Mouse (Mus musculus) liver, embryonic 11.5 days (tissue): ENCODE data around the gene Cebpa. TPM values are rescaled to one million over a fixed set of nuclear protein-coding genes. Genes with fewer than 3 reads are reported as not detected.

Experiments used
- ATAC-seq: fragments of 200-750 bp; cut with Nextera tagmentation; replicated peaks from 2 replicates; pipeline ENCODE4 v1.8.0; 2017; ENCODE audit warnings: moderate number of reproducible peaks, mild to moderate bottlenecking, moderate TSS enrichment, moderate library complexity; ENCODE audit not compliant: low FRiP score
- DNase-seq: peaks from one replicate; pipeline ENCODE4 v3.0.0-alpha.2; 2017; ENCODE audit warnings: low spot score
- H3K27ac ChIP-seq: fragments of 300-500 bp; sonication (generic); 2 replicates; pipeline ENCODE4 v1.5.1; 2014; ENCODE audit warnings: mild to moderate bottlenecking, low read depth, low read length, control low read depth
- H3K27me3 ChIP-seq: fragments of 300-500 bp; sonication (generic); replicated peaks from 2 replicates; pipeline ENCODE4 v1.6.1; 2014; ENCODE audit warnings: low read length, mixed read lengths; ENCODE audit not compliant: control insufficient read depth, insufficient read depth
- H3K36me3 ChIP-seq: fragments of 300-500 bp; sonication (generic); 2 replicates; pipeline ENCODE4 v1.6.1; 2014; ENCODE audit warnings: mild to moderate bottlenecking, low read length, moderate library complexity, mixed read lengths; ENCODE audit not compliant: control insufficient read depth, insufficient read depth
- H3K4me1 ChIP-seq: fragments of 300-500 bp; sonication (generic); replicated peaks from 2 replicates; pipeline ENCODE4 v1.6.1; 2014; ENCODE audit warnings: low read length, mixed read lengths; ENCODE audit not compliant: control insufficient read depth, insufficient read depth
- H3K4me2 ChIP-seq: fragments of 300-500 bp; sonication (generic); 2 replicates; pipeline ENCODE4 v1.6.1; 2014; ENCODE audit warnings: mild to moderate bottlenecking, control low read depth, moderate library complexity
- H3K4me3 ChIP-seq: fragments of 300-500 bp; sonication (generic); 2 replicates; pipeline ENCODE4 v1.5.1; 2014; ENCODE audit warnings: low read depth, low read length, control low read depth
- H3K9ac ChIP-seq: fragments of 300-500 bp; sonication (generic); 2 replicates; pipeline ENCODE4 v1.6.1; 2014; ENCODE audit warnings: low read depth, low read length, control low read depth
- H3K9me3 ChIP-seq: fragments of 300-500 bp; sonication (generic); 2 replicates; pipeline ENCODE4 v1.6.1; 2016; ENCODE audit warnings: low read length, inconsistent platforms, mixed read lengths; ENCODE audit not compliant: control insufficient read depth
- WGBS: fragments of 180-500 bp; shearing (Covaris S2); extraction: QIAGEN DNeasy Blood & Tissue Kit; methylation state at CpG from one replicate; pipeline ENCODE4 v1.1.7; 2014; 5-methylcytosine and 5-hydroxymethylcytosine counted together
- polyA plus RNA-seq: library from polyadenylated mRNA; unstranded; fragments of >200 nt; fragmentation: Nextera tagmentation; extraction: Ambion mirVana; gene quantifications from 2 replicates; pipeline ENCODE4 v1.2.1, GENCODE M21; 2014

The Cebpa gene
- polyA plus RNA-seq, 1 experiment from 2014 or later = 8.2 TPM

DNA sequence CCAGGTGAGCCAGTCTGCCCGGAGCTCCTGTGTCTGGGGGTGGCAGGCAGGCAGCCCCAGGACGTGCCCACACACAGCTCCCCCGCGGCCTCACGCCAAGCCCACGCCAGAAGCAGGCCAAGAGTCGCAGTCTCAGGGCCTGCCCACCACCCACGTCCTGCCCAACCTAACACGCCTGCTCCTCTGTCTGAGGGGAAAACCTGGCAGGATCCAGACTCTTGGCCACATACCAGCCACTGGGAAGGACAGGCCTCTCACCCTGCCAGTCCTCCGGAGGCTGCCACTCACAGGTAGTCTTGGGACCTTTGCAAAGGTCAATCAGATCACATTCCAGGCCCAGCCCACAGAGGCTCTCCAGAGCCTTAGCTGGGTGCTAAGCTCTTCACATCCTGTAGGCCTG lies 27.2 kb downstream of the Cebpa start:
- Histone ChIP-seq H3K4me1 (peaks cover 6% of the 10 kb centered on the region), H3K36me3 (no peaks in the 10 kb centered on the region), H3K9me3 (no peaks in the 10 kb centered on the region), H3K27ac (no peak overlapping the region), H3K9ac (no peak overlapping the region), H3K4me3 (no peak overlapping the region), H3K27me3 (no peaks in the 10 kb centered on the region), H3K4me2 (no peak overlapping the region)
- DNase-seq = no peak
- WGBS = 81% methylated on average over 10 of the region's 10 CpGs
- no peak for ATAC-seq

DNA sequence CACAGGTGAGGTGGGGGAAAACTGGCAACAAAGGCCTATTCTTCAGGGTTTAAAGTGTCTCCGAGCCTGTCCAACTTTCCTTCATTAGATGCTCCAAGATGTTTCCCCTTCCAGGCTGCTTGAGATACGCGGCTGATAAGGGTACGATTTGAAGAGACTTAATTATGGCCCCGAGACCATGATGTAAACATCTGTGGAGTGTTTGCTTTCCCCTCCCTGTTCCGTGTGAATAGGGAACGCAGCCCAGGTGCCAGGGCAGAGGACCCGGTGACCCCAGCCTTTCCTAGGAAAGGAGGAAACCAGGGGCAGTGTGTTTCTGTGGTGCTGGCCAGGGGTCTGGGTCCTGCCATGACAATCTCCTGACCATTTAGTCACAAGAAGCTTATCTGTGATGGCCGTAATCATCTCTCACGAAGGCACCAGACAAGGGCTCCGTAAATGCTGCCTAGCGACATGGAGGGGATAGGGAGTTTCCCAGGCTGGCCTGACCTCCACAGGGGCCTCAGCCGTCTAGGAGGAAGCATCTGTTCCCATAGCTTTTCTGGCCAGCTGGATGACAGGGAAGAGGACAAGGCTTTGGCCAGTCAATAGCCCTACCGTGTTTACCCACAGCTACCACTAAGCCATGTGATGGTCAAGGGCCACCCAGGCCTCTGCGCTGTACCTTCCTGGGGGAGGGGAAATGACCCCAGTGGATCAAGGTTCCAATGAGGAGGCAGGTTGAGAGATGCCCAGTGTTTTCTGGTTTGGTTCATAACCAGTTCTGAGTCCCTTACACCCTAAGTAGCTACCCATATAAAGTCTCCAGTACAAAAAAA lies 30.7 kb downstream of the Cebpa start:
- Histone ChIP-seq H3K27me3 (no peaks in the 10 kb centered on the region), H3K4me3 (no peak overlapping the region), H3K4me2 (no peak overlapping the region), H3K9me3 (no peaks in the 10 kb centered on the region), H3K27ac (peak overlapping the region; percentile 9; the same call in 1 of the 2 replicates), H3K9ac (no peak overlapping the region), H3K36me3 (no peaks in the 10 kb centered on the region), H3K4me1 (peaks cover 3% of the 10 kb centered on the region; the same call in 1 of the 2 replicates)
- 45% methylated on average over 15 of the region's 15 CpGs for WGBS
- ATAC-seq (peak; percentile 70), DNase-seq (no peak)

DNA sequence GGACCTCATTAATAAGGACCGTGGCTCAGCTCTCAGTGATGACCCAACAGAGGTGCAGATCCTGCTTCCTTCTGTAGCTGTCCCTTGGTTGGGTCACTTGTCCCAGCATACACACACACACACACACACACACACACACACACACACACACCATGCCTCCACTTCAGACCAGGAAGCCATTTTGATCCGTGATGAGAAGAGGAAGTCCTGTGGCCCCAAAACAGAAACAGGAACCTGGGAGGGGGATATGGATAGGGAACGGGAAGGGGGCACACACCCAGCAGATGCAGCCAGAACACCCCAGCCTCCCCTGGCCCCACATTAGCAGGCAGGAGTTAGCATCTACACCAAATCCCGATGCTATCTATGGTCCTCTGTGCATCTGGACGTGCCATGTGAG lies 31.8 kb downstream of the Cebpa start:
- WGBS = 52% methylated on average over 5 of the region's 5 CpGs
- no peak overlapping the region for H3K27ac ChIP-seq
- H3K4me2 ChIP-seq = no peak overlapping the region
- H3K9me3 ChIP-seq = no peaks in the 10 kb centered on the region
- no peak overlapping the region for H3K4me3 ChIP-seq
- H3K36me3 ChIP-seq = no peaks in the 10 kb centered on the region
- ATAC-seq (no peak), DNase-seq (no peak)
- H3K27me3 ChIP-seq = peaks cover under 1% of the 10 kb centered on the region; the same call in 1 of the 2 replicates
- H3K9ac ChIP-seq = no peak overlapping the region
- peaks cover 3% of the 10 kb centered on the region; the same call in 1 of the 2 replicates for H3K4me1 ChIP-seq

DNA sequence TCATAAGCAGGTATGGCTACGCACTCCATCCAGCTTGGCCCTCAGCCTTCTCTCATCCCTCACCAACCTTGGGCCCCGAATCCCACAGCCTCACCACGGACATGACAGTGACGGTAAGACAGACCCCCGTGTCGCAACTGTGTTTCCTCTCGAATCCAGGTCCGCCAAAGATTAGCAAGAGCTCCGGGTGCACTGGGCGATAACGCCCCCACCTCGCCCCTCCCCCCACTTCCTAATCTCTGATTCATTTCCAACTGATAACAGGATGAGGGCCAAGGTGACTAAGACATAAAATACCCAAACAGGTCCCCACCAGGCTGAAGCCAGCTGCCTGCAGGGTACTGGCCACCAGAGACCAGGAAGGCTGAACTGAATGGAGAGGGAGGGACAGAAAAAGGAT lies 35.4 kb downstream of the Cebpa start:
- Histone ChIP-seq H3K36me3 (no peaks in the 10 kb centered on the region), H3K27me3 (peaks cover 2% of the 10 kb centered on the region; the same call in 1 of the 2 replicates), H3K9me3 (no peaks in the 10 kb centered on the region), H3K4me1 (peaks cover 3% of the 10 kb centered on the region; the same call in 1 of the 2 replicates), H3K27ac (no peak overlapping the region), H3K4me2 (no peak overlapping the region), H3K4me3 (no peak overlapping the region), H3K9ac (no peak overlapping the region)
- 29% methylated on average over 12 of the region's 12 CpGs for WGBS
- DNase-seq (no peak), ATAC-seq (no peak)

DNA sequence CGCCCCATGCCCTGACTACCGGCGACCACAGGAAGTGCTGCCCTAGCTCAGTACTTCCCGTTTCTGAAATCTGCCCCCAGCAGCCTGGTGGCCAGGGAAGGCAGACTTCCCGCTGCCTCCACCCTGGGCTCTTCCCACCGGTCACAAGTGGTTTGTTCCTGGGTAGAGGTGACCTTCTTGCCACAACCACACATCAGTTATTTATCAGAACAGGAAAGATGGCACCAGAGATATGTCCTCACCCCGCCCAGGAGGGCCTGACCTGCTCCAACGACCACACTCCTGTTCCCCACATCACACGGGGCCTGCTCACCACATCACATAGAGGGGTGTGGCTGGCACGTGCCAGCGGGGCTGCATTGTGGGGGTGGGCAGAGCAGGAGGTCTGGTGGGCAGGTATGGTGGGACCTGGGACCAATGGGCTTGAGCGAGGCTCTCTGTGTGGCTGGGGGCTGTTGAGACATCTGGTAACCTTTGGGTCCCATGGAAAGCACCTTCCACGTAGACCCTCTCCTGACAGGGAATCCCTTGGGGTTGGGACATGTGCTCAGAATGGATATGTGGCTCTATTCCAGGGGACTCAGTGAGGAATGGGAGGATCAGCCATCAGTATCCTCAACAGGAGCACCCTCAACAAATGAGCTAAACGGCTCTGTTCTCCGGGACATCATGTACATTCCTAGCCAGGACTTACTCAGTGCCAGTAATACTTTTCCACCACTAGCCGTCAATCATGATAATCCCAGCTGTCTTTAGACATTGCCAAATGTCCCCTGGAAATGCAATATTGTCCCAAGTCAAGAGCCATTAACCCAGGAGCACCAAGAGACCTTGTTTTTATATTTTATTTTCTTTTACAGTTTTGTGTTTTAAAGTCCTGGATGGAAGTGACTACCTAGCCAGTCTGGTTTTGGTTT lies 37.7 kb downstream of the Cebpa start:
- H3K4me3 ChIP-seq = no peak overlapping the region
- no peaks in the 10 kb centered on the region for H3K36me3 ChIP-seq
- H3K27me3 ChIP-seq = peaks cover 2% of the 10 kb centered on the region; the same call in 1 of the 2 replicates
- no peak overlapping the region for H3K4me2 ChIP-seq
- H3K27ac ChIP-seq = no peak overlapping the region
- H3K9ac ChIP-seq = no peak overlapping the region
- ATAC-seq (peak; percentile 43; the same call in 1 of the 2 replicates), DNase-seq (no peak)
- 0 out of 2 replicates have a peak, but pooled peaks cover 3% of the 10 kb centered on the region for H3K4me1 ChIP-seq
- 46% methylated on average over 16 of the region's 16 CpGs for WGBS
- H3K9me3 ChIP-seq = no peaks in the 10 kb centered on the region

DNA sequence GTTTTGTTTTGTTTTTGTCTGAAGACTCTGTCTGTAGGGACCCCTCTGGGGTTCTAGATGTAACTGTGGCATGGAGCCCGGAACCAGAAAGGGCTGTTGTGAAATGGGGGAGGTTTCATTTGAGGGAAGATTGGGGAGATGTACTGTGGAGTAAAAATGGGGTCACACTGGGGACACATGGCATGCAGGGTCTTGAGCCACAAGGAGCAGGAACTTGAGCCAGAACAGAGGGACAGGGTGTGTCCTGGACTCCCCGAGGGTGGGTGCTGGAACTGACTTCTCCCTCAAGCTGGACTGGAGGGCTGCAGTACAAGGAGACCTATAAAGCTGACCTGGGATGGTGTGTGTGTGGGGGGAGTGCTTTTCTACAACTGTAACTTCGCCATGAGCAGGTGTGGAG lies 38.4 kb downstream of the Cebpa start:
- no peak overlapping the region for H3K9ac ChIP-seq
- H3K27me3 ChIP-seq = peaks cover 2% of the 10 kb centered on the region; the same call in 1 of the 2 replicates
- H3K4me2 ChIP-seq = no peak overlapping the region
- H3K27ac ChIP-seq = no peak overlapping the region
- no peak for ATAC-seq
- WGBS = 56% methylated on average over 3 of the region's 3 CpGs
- no peak overlapping the region for H3K4me3 ChIP-seq
- H3K4me1 ChIP-seq = 0 out of 2 replicates have a peak, but pooled peaks cover 3% of the 10 kb centered on the region
- no peaks in the 10 kb centered on the region for H3K9me3 ChIP-seq
- DNase-seq = no peak
- no peaks in the 10 kb centered on the region for H3K36me3 ChIP-seq

DNA sequence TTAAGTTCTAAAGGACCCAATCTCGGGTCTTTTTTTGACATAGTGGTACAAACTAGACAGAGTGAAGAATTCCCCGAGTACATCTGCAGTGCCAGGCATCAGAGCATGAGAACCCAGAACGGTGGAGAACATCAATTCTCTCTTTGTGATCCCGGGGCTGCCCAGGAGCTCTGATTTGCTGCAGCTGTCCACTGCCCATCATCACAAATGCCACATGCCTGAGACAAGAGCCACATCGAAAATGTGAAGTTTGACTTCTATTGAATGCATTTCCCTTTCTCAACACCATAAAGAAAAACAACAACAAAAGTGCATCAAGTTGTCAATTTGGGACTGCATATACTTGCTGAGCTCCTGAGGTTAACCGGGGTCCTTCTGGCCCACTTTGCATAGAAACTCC lies 43.4 kb downstream of the Cebpa start:
- DNase-seq (no peak), ATAC-seq (no peak)
- Histone ChIP-seq H3K27ac (no peak overlapping the region), H3K4me3 (no peak overlapping the region), H3K4me2 (no peak overlapping the region), H3K27me3 (no peaks in the 10 kb centered on the region), H3K4me1 (peaks cover 6% of the 10 kb centered on the region), H3K9ac (no peak overlapping the region), H3K36me3 (no peaks in the 10 kb centered on the region), H3K9me3 (no peaks in the 10 kb centered on the region)
- 74% methylated on average over 6 of the region's 6 CpGs for WGBS

DNA sequence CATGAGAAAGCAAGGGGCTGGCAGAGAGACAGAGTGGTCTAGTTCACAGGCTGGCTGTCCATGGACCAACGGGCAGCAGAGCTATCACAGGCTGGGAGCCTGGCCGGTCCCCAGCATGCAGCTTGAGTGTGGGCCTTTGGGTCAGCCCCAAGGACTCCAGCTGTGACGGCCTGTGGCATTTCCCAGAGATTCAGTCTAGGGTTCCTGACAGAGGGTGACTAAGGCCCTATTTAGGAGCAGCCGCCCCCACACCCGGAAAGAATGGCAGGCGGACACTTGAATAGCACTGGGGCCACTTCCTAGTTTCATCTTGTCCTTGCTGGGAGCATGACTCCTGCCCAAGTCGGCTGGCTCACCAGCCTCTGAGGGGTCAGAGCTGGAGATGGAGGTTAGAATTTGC lies 44.5 kb downstream of the Cebpa start:
- Histone ChIP-seq H3K4me1 (peaks cover 9% of the 10 kb centered on the region), H3K4me3 (no peak overlapping the region), H3K9me3 (no peaks in the 10 kb centered on the region), H3K27ac (no peak overlapping the region), H3K27me3 (no peaks in the 10 kb centered on the region), H3K9ac (no peak overlapping the region), H3K4me2 (no peak overlapping the region), H3K36me3 (no peaks in the 10 kb centered on the region)
- no peak for ATAC-seq
- no peak for DNase-seq
- 66% methylated on average over 7 of the region's 7 CpGs for WGBS
